Mouse (Mus musculus) fibroblast of lung, adult 2 months (primary cell): Measurements from ENCODE around the gene Atp6v0d1.
"Not testable (repeated sequence)": the region's sequence is repeated elsewhere in the genome, so short reads cannot be mapped to it uniquely, and the experiment has no call there.

Source experiments
- DNase-seq: peaks from one replicate; pipeline ENCODE4 v3.0.0-alpha.2; 2011; ENCODE audit warnings: low read depth

Atp6v0d1 gene

GRCm38 (mm10) chr8:105565952-105566702 lies at the start of gene Atp6v0d1:
Gene Atp6v0d1, minus strand, starts transcription at chr8:105566047.
- DNase-seq = peak; percentile 99

DNA sequence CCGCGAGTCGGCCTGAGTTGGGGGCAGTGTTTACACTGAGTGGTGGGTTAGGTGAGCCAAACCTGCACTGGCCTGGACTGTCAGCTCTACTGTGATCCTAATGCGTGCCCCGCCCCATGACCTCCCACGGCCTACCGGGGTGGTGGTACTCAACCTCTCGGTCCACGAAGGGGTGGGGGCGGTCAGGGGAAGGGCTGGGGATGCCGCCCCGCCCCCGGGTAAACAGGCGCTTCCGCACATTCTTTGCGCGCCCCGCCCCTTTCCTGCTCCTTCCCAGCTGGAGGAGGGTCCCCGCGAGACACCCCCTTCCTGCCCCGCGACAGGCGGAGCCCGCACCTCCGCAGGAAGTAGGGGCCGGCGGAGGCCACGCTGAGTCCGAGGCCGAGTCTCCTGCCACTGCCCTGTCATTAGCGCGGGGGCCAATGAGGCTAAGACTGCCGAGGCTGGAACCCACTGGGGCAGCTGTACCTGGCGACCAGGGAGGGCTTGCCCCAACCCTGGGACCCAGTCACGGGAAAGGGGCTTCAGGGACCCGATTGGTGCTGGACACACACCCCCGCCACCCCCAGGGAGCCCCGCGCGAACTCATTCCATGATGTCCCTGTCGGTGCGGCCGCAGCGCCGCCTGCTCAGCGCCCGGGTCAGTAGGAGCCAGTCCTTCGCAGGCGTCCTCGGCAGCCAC lies 48.1 kb upstream of the Atp6v0d1 start:
- DNase-seq = no peak

DNA sequence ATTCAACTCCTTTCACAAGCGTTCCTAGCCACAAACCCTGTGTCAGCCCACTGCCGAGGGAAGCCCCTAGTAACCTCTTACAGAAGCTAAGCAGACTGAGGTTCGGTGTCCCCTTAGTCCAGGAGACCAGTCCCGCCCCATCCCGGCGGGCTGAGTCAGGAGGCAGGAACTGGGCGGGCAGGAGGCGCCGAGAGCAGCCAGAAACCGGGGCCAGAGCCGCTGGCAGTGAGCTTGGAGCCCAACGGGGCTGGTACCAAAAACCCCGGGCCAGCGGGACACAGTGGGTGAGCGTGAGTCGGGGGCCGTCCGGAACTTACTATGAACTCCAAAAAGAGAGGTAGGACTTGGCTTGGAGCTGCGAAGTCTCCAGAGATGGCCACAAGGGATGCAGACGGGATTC lies 47.2 kb upstream of the Atp6v0d1 start:
- DNase-seq = no peak

GRCm38 (mm10) chr8:105611836-105612235 lies 46.0 kb upstream of the Atp6v0d1 start:
- no peak for DNase-seq

- no peak for DNase-seq
Measured at GRCm38 (mm10) chr8:105609771-105610170, 43.9 kb upstream of the Atp6v0d1 start.

DNA sequence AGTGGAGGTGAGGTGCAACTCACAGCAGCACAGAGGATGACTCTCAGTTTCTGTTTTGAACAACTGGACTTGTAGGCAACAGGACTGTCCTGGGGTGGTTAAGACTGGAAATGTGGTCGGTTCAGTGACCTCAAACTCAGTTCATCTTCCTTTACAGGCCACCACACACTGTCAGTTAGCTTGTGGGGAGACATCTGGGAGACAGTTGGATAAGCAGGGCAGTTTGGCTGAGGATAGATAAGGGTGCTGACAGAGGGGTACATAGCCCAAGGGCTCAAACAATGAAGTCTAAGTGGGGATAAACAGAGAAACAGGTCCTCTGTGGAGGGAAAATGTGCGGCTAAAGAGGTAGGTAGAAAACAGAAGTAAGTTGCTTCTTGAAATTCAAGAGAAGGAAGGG lies 43.5 kb upstream of the Atp6v0d1 start:
- no peak for DNase-seq

DNA sequence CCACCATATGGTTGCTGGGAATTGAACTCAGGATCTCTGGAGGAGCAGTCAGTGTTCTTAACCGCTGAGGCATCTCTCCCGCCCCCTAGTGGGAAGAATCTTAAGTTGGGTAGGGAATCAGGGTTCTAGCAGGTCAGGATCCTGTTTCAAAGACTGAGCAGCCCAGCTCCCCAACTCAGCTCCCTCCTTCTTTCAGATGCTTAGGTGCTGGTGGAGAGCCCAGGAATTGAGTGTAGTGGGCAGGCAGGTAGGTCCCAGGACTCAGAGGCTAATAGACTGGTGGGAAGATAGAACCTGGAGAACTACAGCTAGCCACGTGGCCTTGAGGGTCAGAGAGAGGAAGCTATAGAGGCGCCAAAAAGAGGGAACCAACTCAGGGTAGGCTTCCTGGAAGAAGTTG lies 41.8 kb upstream of the Atp6v0d1 start:
- no peak for DNase-seq

DNA sequence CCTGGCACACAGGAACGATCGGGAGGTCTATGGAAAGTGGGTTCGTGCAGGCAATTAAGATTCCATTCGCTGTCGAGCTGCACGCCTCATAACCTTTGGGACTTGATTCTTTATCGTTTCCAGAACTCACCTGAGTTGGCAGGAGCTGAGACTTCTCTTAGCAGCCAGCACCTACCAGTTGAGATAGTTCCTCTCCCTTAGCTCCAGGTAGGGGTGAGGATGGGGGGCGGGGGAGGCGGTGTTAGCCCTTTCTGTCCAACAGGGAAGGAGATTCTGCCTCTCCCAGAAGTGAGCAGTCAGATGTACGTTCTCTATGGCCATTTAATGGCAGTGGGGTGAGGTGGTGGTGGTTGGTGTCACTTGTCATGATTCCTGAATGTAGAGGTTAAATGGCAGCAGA lies 41.2 kb upstream of the Atp6v0d1 start:
- DNase-seq = no peak

- DNase-seq = peak; percentile 64
Measured at GRCm38 (mm10) chr8:105606189-105607023, 40.6 kb upstream of the Atp6v0d1 start.

- no peak for DNase-seq
Measured at GRCm38 (mm10) chr8:105605491-105606188, 39.8 kb upstream of the Atp6v0d1 start.

- no peak for DNase-seq
Measured at GRCm38 (mm10) chr8:105604804-105605381, 39.0 kb upstream of the Atp6v0d1 start, which contains the start of gene Ripor1. Gene Ripor1, plus strand, starts transcription at chr8:105605255.

GRCm38 (mm10) chr8:105602540-105602939 lies 36.7 kb upstream of the Atp6v0d1 start:
- not testable (repeated sequence) for DNase-seq

DNA sequence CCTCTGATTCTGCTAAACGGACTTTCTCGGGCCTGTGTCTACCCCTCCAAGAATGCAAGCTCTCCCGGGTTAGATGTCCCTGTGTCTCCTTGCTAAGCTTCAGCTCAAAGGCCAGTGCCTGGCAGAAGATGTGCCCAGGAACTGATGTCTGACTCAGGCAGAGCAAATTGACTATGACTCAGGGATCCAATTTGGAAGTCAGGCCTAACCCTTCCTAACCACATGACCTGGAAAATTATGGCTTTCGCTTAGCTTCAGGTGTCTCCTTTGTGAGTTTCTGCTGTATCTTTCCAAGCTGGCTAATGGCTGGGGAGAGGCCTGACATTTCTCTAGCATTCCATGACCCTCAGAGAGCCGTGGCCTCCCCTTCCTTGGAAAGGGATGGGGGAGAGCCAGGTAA lies 35.5 kb upstream of the Atp6v0d1 start:
- no peak for DNase-seq

DNA sequence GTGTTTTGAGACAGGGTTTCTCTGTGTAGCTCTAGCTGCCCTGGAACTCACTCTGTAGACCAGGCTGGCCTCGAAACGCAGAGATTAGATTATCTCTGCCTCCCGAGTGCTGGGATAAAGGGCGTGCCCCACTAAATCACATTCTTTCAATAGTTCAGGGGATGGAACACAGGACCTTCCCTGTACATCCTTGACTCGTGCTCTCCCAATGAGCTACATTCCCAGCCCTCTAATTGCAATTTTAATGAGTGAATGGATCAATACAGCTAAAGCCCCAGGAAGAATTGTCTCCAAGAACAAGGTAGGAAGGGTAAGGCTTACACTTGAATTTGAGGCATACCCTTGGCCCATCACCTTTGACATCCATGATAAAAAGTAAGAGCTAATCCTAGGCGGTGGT lies 32.9 kb upstream of the Atp6v0d1 start:
- DNase-seq = no peak

DNA sequence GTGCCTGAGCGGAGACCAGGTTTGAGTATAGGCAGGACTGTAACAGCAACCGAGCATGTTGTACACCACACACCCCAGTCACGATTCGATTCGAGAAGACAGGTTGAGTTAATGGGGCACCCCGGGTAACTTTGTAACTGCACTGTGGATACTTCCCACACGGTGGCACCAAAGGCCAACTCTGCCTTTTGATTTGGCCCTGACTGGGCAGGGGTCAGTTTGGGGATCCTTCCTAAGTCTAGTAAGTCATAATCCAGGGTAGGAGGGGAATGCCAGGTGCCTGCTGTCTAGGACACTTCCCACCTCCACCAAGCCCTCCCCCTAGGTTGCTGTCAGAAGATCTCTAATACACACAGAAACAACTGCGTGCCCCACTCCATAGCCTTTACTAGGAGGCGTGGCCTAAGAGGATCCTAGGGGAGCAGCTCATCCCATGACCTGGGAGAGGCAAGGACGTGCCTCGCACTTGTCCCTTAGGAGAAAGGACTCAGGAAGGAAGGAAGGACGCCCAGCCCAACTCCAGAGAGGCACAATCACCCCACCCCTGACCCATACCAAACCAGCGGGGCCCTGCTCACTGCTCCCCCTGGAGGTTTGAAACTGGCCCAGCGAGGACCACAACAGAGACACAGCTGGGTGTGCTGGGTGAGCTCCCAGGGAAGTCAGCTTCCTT lies 30.7 kb upstream of the Atp6v0d1 start:
- DNase-seq = no peak

- DNase-seq = no peak
Measured at GRCm38 (mm10) chr8:105594451-105595242, 28.8 kb upstream of the Atp6v0d1 start.

- peak; percentile 93 for DNase-seq
Measured at GRCm38 (mm10) chr8:105593859-105594258, 28.0 kb upstream of the Atp6v0d1 start.

DNA sequence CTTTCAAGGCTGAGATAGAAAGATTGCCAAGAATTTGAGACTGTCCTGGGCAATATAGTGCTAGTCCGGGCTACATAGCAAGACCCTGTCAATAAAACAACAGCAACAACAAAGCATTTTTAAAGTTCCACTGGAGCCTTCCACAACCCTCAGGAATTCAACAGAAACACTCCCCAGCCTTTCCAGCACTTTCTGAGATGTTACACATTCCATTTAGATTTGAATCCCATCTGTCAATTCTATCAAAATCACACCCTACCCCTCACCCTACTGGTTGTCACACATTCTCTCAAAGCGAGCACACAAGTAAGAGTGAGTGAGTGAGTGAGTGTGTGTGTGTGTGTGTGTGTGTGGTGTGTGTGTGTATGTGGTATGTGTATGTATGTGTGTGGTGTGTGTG lies 26.6 kb upstream of the Atp6v0d1 start:
- no peak for DNase-seq

DNA sequence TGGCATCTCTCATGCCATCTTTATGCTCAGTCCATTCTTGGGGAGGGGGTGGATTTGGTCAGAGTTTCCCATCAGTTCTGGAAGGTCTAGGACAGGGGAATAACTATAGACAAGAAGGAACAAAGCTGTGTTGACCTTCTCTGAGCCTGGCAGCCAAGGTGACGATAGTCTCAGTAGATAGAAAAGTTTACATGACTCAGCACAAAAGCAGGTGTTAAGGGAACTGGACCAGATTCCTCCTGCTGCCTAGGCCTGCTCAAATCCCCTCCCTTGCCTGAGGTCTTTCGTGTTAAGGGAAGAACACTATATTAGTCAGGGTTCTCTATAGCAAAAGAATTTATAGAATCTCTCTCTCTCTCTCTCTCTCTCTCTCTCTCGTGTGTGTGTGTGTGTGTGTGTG lies 13.9 kb upstream of the Atp6v0d1 start:
- DNase-seq = no peak

DNA sequence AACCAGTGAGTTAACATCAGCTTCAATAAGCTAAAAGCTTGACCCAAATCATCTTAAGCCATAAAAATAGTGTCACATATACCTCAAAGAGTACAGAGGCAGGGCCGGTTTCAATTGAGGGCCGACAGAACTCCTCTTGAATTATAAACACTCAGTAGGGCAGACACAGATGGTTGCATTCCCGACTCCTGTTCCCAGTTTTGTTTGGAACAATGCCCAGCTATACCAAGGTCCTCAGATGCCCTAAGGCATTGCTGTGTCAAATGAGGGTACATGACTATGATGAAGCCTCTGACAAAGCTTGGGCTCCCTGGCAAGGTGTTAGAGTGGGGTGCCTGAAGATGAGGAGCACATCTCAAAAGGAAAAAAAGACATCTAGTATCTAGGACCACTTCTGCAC lies 9.7 kb upstream of the Atp6v0d1 start:
- DNase-seq = no peak
